Mouse (Mus musculus) stomach, postnatal 0 days (tissue): ENCODE results near the gene Clcn1. TPM values are rescaled to one million over a fixed set of nuclear protein-coding genes. Genes with fewer than 3 reads are reported as not detected.

Source experiments
- ATAC-seq: fragments of 200-750 bp; cut with Nextera tagmentation; 2 replicates; pipeline ENCODE4 v1.8.0; 2017; ENCODE audit not compliant: low FRiP score, low TSS enrichment
- DNase-seq: peaks from one replicate; pipeline ENCODE4 v3.0.0-alpha.2; 2016; ENCODE audit warnings: low spot score
- H3K27ac ChIP-seq: fragments of 300-500 bp; sonication (generic); replicated peaks from 2 replicates; pipeline ENCODE4 v1.5.1; 2014; ENCODE audit warnings: mild to moderate bottlenecking, control low read depth
- H3K27me3 ChIP-seq: fragments of 300-500 bp; sonication (generic); 2 replicates; pipeline ENCODE4 v1.6.1; 2014; ENCODE audit warnings: low read length; ENCODE audit not compliant: control insufficient read depth, insufficient read depth
- H3K36me3 ChIP-seq: fragments of 300-500 bp; sonication (generic); 2 replicates; pipeline ENCODE4 v1.6.1; 2014; ENCODE audit warnings: low read length, mixed read lengths; ENCODE audit not compliant: control insufficient read depth, insufficient read depth
- H3K4me1 ChIP-seq: fragments of 300-500 bp; sonication (generic); replicated peaks from 2 replicates; pipeline ENCODE4 v1.6.1; 2014; ENCODE audit warnings: antibody characterized with exemption; ENCODE audit not compliant: control insufficient read depth, insufficient read depth
- H3K4me2 ChIP-seq: fragments of 300-500 bp; sonication (generic); replicated peaks from 2 replicates; pipeline ENCODE4 v1.6.1; 2014; ENCODE audit warnings: low read depth, mild to moderate bottlenecking, control low read depth, moderate library complexity
- H3K4me3 ChIP-seq: fragments of 300-500 bp; sonication (generic); 2 replicates; pipeline ENCODE4 v1.5.1; 2014; ENCODE audit warnings: low read depth, low read length, control low read depth
- H3K9ac ChIP-seq: fragments of 300-500 bp; sonication (generic); 2 replicates; pipeline ENCODE4 v1.6.1; 2014; ENCODE audit warnings: mild to moderate bottlenecking, low read length, control low read depth, mixed read lengths
- H3K9me3 ChIP-seq: fragments of 300-500 bp; sonication (generic); 2 replicates; pipeline ENCODE4 v1.6.1; 2016; ENCODE audit warnings: low read length; ENCODE audit not compliant: control insufficient read depth
- CTCF ChIP-seq: IDR thresholded peaks from 2 replicates; pipeline ENCODE4 v1.5.1; 2016; ENCODE audit warnings: antibody characterized with exemption, low read depth, mild to moderate bottlenecking, moderate library complexity
- EP300 ChIP-seq: optimal IDR thresholded peaks from 2 replicates; pipeline ENCODE3; 2016; ENCODE audit warnings: antibody characterized with exemption
- WGBS: fragments of 180-500 bp; shearing (Covaris S2); extraction: QIAGEN DNeasy Blood & Tissue Kit; methylation state at CpG from one replicate; pipeline ENCODE4 v1.1.7; 2014; 5-methylcytosine and 5-hydroxymethylcytosine counted together
- polyA plus RNA-seq: library from polyadenylated mRNA; unstranded; fragments of >200 nt; fragmentation: Nextera tagmentation; extraction: Ambion mirVana; gene quantifications from 2 replicates; pipeline ENCODE4 v1.2.1, GENCODE M21; 2015

Clcn1 gene
- polyA plus RNA-seq, 1 experiment from 2014 or later, result 0.06 TPM

GRCm38 (mm10) chr6:42247981-42248380 lies 38.5 kb upstream of the Clcn1 start:
- TF ChIP-seq CTCF, result no peak
- no peak for TF ChIP-seq EP300
- Histone ChIP-seq H3K27me3 (no peaks in the 10 kb centered on the region), H3K4me2 (no peak overlapping the region), H3K9ac (no peak overlapping the region), H3K9me3 (no peaks in the 10 kb centered on the region), H3K27ac (no peak overlapping the region), H3K4me1 (peaks cover 6% of the 10 kb centered on the region), H3K4me3 (no peak overlapping the region), H3K36me3 (no peaks in the 10 kb centered on the region)
- WGBS, result 80% methylated on average over 1 of the region's 1 CpGs
- ATAC-seq (no peak), DNase-seq (no peak)

DNA sequence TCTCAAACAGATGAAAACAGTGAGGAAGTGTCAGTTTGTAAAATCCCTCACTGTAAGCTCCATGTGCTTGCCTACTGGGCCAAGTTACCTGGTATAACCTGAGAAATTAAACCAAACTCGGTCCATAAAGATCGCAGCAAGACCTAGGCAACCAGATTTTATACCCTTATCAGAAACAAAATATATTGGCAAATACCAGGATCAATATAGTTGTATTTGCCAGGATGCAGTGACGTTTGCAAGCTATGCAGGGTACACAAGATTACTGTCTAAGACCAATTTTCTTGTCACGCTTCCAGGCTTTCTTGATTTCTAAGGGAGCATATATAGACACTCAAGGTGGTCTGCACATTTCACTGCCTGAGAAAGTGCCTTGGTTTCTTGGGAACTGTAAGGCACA lies 34.7 kb upstream of the Clcn1 start:
- Histone ChIP-seq H3K9ac (no peak overlapping the region), H3K4me2 (no peak overlapping the region), H3K4me3 (no peak overlapping the region), H3K27ac (no peak overlapping the region), H3K4me1 (no peaks in the 10 kb centered on the region), H3K9me3 (no peaks in the 10 kb centered on the region), H3K27me3 (no peaks in the 10 kb centered on the region), H3K36me3 (no peaks in the 10 kb centered on the region)
- TF ChIP-seq CTCF, result no peak
- no peak for TF ChIP-seq EP300
- WGBS, result 77% methylated on average over 4 of the region's 4 CpGs
- ATAC-seq, result no peak
- no peak for DNase-seq

GRCm38 (mm10) chr6:42253103-42253502 lies 33.4 kb upstream of the Clcn1 start:
- no peak for ATAC-seq
- no peak overlapping the region for H3K9ac ChIP-seq
- no peak overlapping the region for H3K4me2 ChIP-seq
- DNase-seq, result no peak
- 81% methylated on average over 2 of the region's 2 CpGs for WGBS
- TF ChIP-seq CTCF (no peak), EP300 (no peak)
- H3K4me1 ChIP-seq, result no peaks in the 10 kb centered on the region
- H3K27ac ChIP-seq, result no peak overlapping the region
- H3K36me3 ChIP-seq, result no peaks in the 10 kb centered on the region
- H3K4me3 ChIP-seq, result no peak overlapping the region
- no peaks in the 10 kb centered on the region for H3K27me3 ChIP-seq
- H3K9me3 ChIP-seq, result no peaks in the 10 kb centered on the region

- peak; percentile 78 for DNase-seq
- 15% methylated on average over 11 of the region's 11 CpGs for WGBS
- Histone ChIP-seq H3K27me3 (no peaks in the 10 kb centered on the region), H3K27ac (peak overlapping the region; percentile 31), H3K36me3 (no peaks in the 10 kb centered on the region), H3K4me2 (no peak overlapping the region), H3K4me3 (no peak overlapping the region), H3K4me1 (no peaks in the 10 kb centered on the region), H3K9me3 (no peaks in the 10 kb centered on the region), H3K9ac (no peak overlapping the region)
- peak; percentile 45 for ATAC-seq
- TF ChIP-seq CTCF (peak; percentile 80), EP300 (no peak)
These were observed 29.1 kb upstream of the Clcn1 start for GRCm38 (mm10) chr6:42257303-42257863.

GRCm38 (mm10) chr6:42260430-42260829 lies 26.1 kb upstream of the Clcn1 start:
- Histone ChIP-seq H3K36me3 (no peaks in the 10 kb centered on the region), H3K27me3 (no peaks in the 10 kb centered on the region), H3K9ac (no peak overlapping the region), H3K9me3 (no peaks in the 10 kb centered on the region), H3K4me2 (no peak overlapping the region), H3K27ac (peak overlapping the region; percentile 86), H3K4me3 (no peak overlapping the region), H3K4me1 (no peaks in the 10 kb centered on the region)
- WGBS, result 26% methylated on average over 6 of the region's 6 CpGs
- TF ChIP-seq EP300 (no peak), CTCF (no peak)
- ATAC-seq, result peak; percentile 46
- peak; percentile 74 for DNase-seq

- Histone ChIP-seq H3K36me3 (no peaks in the 10 kb centered on the region), H3K4me3 (peak within 1 kb of the TSS; percentile 20; the same call in 1 of the 2 replicates), H3K9me3 (no peaks in the 10 kb centered on the region), H3K4me2 (peak within 1 kb of the TSS; percentile 41), H3K9ac (peak within 1 kb of the TSS; percentile 35), H3K27ac (peak within 1 kb of the TSS; percentile 86), H3K4me1 (no peaks in the 10 kb centered on the region), H3K27me3 (no peaks in the 10 kb centered on the region)
- TF ChIP-seq EP300 (no peak), CTCF (no peak)
- ATAC-seq (peak; percentile 15; the same call in 1 of the 2 replicates), DNase-seq (peak; percentile 82)
- 14% methylated on average over 20 of the region's 20 CpGs for WGBS
These were observed 24.8 kb upstream of the Clcn1 start, which contains the start of gene Tmem139 for GRCm38 (mm10) chr6:42261524-42262170. Gene Tmem139, plus strand, starts transcription at chr6:42261970.
